Mouse (Mus musculus): ENCODE measurements around the gene Ccdc190.

DNA sequence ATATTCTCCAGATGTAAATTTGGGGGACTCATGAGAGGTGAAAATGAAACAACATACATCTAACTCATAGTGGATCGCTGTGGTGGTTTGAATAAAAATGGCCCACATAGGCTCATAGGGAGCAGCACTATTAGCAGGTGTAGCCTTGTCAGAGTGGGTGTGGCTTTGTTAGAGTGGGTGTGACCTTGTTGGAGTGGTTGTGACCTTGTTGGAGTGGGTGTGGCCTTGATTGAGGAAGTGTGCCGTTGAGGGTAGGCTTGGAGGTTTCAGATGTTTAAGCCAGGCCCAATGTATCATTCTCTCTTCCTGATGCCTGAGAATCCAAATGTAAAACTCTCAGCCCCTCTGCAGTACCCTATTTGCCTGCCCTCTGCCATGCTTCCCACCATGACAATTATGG lies 34.5 kb upstream of the Ccdc190 start:
- TF ChIP-seq CTCF (IDR thresholded peaks at IDR 0.05; ENCODE audit: low read depth) (no peak), EP300 (optimal IDR thresholded peaks at IDR 0.05) (no peak)

Data from stomach, postnatal 0 days (tissue).